Mouse (Mus musculus): ENCODE data around the gene F2r.

DNA sequence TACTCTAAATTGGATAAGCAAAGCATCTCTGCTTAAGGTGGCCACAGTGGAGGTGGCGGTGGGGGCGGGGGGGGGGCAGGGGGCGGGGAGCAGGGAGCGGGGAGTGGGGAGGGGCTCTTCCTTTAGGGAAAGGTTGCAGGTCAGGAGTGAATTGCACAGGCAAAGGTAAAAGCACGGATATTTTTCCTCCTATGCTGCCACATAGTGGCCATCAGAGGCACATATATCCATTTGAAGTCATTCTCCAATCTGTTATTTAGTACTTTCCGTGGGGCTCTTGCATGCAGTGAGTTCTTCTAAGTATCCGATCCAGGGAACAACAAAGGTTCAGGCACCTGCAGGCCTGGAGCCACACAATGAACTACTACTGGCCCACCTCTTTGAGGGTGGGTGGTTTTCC, 49.0 kb upstream of the F2r start:
- TF ChIP-seq CTCF (IDR thresholded peaks at IDR 0.05; ENCODE audit: control insufficient read depth, insufficient read depth, low read length) (no peak), POLR2A (IDR thresholded peaks at IDR 0.05; ENCODE audit: borderline replicate concordance, control insufficient read depth, low read depth, low read length) (no peak)
